Mouse (Mus musculus) cortical plate, adult 2 months (tissue): Measurements from ENCODE around the gene Olfr373. TPM values are rescaled to one million over a fixed set of nuclear protein-coding genes. Genes with fewer than 3 reads are reported as not detected.
"Not testable (repeated sequence)": the region's sequence is repeated elsewhere in the genome, so short reads cannot be mapped to it uniquely, and the experiment has no call there.

Experiments
- H3K27ac ChIP-seq: fragments of 200-500 bp; 2 replicates; pipeline ENCODE4 v1.5.1; 2012; ENCODE audit warnings: low read length, control low read depth, inconsistent platforms; ENCODE audit not compliant: insufficient read depth
- H3K4me1 ChIP-seq: fragments of 200-500 bp; 2 replicates; pipeline ENCODE4 v1.6.1; 2011; ENCODE audit warnings: low read length; ENCODE audit not compliant: control insufficient read depth, insufficient read depth
- H3K4me3 ChIP-seq: fragments of 200-500 bp; 2 replicates; pipeline ENCODE4 v1.5.1; 2011; ENCODE audit warnings: mild to moderate bottlenecking, low read length, control low read depth; ENCODE audit not compliant: insufficient read depth
- CTCF ChIP-seq: fragments of 200-500 bp; IDR thresholded peaks from 2 replicates; pipeline ENCODE4 v1.5.1; 2011; ENCODE audit warnings: mild to moderate bottlenecking, control low read depth, low read length; ENCODE audit not compliant: insufficient read depth; ENCODE audit errors: extremely low read depth
- POLR2A ChIP-seq: fragments of 200-500 bp; IDR thresholded peaks from 2 replicates; pipeline ENCODE4 v1.6.1; 2011; ENCODE audit warnings: mild to moderate bottlenecking, low read length, control low read depth; ENCODE audit not compliant: insufficient read depth; ENCODE audit errors: extremely low read depth
- polyA plus RNA-seq: library from polyadenylated mRNA; depleted of rRNA; stranded (reverse); fragments of >200 nt; gene quantifications from 2 replicates; pipeline ENCODE4 v1.2.3, GENCODE M21; 2012; rRNA removed

The Olfr373 gene
- not detected in 2 replicates for polyA plus RNA-seq

DNA sequence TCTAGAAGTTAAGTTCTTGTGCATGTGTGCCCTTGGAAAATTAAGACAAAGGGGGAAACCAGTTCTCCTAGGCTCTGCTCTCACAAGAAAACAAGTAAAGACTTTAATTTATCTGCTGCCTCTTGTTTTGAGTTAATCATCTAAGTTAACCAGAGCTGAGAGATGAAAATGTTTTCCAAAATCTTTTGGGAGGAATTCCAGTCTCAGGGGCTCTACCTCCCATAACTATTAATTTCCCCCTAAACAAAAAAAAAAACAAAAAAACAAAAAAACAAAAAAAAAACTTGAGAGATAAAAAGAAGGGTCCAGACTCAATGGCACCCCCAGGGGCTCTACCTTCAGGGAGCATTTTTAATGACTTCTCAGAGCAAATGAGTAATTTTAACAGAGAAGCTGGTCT lies at the start of gene Olfr373:
TSS of gene Olfr373 (plus strand) at position 301 of the 400 bp plus-strand sequence.
- not testable (repeated sequence) for H3K27ac ChIP-seq, H3K4me1 ChIP-seq, H3K4me3 ChIP-seq

DNA sequence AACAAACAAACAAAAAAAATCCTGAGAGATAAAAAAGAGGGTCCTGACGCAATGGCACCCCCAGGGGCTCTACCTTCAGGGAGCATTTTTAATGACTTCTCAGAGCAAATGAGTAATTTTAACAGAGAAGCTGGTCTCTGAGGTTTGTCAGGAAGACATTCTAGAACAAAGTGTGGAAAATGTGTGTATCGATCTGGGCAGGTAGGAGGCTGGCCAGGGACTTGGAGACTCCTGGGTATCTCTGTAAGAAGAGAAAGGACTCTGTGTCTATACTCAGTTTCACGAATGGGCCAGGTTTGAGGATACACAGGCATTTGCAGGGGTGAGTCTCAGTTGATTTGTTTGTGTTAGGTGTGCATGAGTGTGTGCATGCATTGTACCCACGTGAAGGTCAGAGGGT lies 42.1 kb upstream of the Olfr373 start, which contains the start of gene Olfr372:
TSS of gene Olfr372 (plus strand) at position 301 of the 400 bp plus-strand sequence.
- H3K4me3 ChIP-seq, H3K4me1 ChIP-seq, H3K27ac ChIP-seq: not testable (repeated sequence)

DNA sequence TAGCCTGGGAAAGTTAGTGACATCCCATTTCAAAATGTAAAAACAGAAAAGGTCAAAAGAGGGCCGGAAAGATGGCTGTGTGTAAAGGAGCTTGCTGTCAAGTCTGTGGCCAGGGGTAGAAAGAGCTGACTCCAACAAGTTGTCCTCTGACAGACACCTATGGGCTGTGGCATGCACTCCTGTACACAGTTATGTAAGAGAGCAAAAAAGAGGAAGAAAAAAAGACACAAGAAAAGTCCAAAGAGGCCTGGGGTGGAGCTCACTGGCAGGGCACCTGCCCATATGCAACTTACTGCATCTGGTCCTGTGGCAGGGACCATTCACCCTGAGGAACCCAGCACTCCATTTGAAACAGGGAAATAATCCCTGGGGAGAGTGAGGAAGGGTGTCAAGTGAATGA lies 40.5 kb upstream of the Olfr373 start:
- Histone ChIP-seq H3K4me1 (no peaks in the 10 kb centered on the region), H3K4me3 (no peak overlapping the region), H3K27ac (no peak overlapping the region)
- no peak for TF ChIP-seq POLR2A
- TF ChIP-seq CTCF: no peak

DNA sequence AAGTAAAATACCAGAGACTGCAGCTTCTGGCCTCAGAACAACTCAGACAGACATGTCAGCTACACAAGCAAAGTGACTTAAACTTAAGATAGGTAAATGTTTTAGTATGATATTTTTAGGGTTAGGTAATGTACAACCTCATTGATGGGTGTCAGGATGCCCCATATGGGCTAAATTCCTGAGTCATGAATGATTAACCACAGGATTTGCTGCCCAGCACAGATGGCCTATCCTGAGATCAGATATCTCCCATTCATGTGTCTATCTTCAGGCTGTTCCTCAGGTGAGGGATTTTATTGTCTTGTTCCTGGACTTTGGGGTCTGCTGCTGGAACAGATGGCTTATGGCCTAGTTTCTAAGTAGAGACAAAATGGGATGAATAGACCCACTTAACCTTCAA lies 28.3 kb upstream of the Olfr373 start:
- H3K4me1 ChIP-seq, H3K27ac ChIP-seq, H3K4me3 ChIP-seq: not testable (repeated sequence)

DNA sequence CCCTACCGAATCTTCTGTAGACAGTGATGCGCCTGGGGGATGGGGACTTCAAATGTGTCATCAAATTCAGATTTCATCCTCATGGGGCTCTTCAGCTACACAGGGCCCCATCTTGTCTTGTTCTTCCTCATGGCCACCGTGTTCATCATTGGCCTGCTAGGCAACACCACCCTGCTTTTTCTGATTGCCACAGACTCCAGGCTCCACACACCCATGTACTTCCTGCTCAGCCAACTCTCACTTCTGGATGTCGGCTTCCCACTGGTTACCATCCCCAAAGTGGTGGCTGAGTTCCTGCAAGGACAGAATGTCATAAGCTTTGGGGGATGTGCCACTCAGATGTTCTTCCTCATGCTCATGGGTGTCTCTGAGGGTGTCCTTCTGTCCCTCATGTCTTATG lies 25.3 kb upstream of the Olfr373 start:
- not testable (repeated sequence) for H3K4me3 ChIP-seq

DNA sequence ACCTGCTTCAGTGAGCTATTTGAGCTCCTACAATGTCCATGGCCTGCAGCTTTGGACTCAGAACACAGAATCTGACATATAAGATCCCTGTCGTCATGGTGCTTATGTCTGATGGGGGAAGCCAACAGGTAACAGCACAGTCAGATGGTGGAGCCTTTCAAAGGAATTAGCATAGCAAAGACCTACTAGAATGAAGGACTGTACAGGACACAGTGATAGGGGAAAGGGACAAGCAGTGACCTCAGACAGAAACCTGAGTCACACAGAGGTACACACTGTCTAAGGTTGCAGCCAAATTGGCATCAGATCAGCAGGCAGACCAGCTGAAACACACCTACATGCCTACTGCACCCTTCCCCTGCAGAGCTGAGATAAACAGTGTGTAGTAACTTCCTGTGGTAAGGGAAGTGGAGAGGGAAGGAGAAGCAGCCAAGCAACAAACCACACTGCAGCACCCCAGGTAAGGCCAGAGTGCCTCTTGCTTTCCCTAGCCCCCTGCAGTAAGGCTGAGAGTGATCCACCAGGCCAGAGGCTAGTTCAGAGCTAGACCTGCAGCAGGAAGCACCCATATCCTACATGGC lies 16.1 kb upstream of the Olfr373 start:
- H3K4me1 ChIP-seq, H3K27ac ChIP-seq, H3K4me3 ChIP-seq: not testable (repeated sequence)

More for the DNA sequence above, 25.3 kb upstream of the Olfr373 start:
- not testable (repeated sequence) for H3K27ac ChIP-seq, H3K4me1 ChIP-seq

DNA sequence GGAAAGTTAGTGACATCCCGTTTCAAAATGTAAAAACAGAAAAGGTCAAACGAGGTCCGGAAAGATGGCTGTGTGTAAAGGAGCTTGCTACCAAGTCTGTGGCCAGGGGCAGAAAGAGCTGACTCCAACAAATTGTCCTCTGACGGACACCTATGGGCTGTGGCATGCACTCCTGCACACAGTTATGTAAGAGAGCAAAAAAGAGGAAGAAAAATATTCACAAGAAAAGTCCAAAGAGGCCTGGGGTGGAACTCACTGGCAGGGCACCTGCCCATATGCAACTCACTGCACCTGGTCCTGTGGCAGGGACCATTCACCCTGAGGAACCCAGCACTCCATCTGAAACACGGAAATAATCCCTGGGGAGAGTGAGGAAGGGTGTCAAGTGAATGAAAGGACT lies 1.8 kb downstream of the Olfr373 start:
- H3K27ac ChIP-seq: no peak overlapping the region
- H3K4me1 ChIP-seq: no peaks in the 10 kb centered on the region
- TF ChIP-seq POLR2A: no peak
- no peak for TF ChIP-seq CTCF
- H3K4me3 ChIP-seq: no peak overlapping the region

DNA sequence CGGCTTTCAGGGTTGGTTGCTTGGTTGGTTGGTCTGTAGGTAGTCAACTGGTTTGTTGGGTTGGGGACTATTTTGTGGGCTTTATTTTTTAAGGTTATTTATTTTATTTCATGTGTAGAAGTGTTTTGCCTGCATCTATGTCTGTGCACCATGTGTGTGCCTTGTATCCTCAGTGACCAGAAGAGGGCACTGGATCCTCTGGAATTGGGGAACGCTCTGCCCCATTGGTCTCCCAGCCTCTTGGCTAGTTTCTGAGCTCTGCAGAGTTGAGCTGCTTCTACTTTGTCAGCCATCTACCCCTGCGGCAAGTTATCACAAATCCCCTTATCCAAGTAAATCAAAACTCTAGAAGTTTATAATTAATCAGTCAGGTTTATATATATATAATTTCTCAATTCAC lies 4.6 kb downstream of the Olfr373 start:
- not testable (repeated sequence) for H3K4me3 ChIP-seq, H3K4me1 ChIP-seq, H3K27ac ChIP-seq

DNA sequence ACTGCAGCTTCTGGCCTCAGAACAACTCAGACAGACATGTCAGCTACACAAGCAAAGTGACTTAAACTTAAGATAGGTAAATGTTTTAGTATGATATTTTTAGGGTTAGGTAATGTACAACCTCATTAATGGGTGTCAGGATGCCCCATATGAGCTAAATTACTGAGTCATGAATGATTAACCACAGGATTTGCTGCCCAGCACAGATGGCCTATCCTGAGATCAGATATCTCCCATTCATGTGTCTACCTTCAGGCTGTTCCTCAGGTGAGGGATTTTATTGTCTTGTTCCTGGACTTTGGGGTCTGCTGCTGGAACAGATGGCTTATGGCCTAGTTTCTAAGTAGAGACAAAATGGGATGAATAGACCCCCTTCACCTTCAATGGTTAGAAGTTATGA lies 13.7 kb downstream of the Olfr373 start:
- not testable (repeated sequence) for H3K4me3 ChIP-seq, H3K27ac ChIP-seq, H3K4me1 ChIP-seq

DNA sequence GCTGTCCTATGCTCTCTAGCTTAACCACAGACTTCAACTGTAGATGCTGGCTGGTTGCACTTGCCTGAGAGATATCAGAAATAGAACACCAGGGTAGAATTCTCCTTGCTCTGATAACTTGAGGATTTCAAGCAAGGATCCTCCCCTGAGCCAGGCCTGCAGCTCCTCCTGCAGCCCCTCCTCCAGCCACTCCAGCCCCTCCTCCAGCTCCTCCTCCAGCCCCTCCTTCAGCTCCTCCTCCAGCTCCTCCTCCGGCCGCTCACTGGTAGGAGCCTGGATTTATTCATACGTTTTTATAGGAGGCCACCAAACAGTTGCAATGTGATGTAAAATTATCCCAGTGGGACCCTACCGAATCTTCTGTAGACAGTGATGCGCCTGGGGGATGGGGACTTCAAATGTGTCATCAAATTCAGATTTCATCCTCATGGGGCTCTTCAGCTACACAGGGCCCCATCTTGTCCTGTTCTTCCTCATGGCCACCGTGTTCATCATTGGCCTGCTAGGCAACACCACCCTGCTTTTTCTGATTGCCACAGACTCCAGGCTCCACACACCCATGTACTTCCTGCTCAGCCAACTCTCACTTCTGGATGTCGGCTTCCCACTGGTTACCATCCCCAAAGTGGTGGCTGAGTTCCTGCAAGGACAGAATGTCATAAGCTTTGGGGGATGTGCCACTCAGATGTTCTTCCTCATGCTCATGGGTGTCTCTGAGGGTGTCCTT lies 16.6 kb downstream of the Olfr373 start:
- H3K4me1 ChIP-seq, H3K27ac ChIP-seq, H3K4me3 ChIP-seq: not testable (repeated sequence)

DNA sequence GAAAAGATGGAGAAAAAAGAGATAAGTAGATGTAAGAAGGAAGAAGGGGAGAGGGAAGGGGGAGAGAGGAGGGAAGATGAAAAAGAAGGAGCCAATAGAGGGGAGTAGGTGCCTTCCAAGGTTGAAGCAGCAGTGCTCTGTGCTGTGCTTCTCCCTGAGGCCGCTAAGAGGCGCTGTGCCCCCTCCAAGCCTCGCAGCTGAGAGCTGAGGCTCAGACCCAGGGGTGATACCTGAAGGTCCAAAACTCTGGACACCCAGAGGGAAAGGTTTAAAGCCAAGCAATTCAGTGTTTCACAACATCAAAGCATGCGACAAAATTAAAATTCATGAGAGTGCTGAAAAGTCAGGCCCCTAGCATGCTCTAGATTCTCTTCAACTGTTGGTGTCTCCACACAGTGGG lies 22.2 kb downstream of the Olfr373 start:
- Histone ChIP-seq H3K4me3 (no peak overlapping the region), H3K27ac (no peak overlapping the region), H3K4me1 (no peaks in the 10 kb centered on the region)
- TF ChIP-seq POLR2A (no peak), CTCF (no peak)

DNA sequence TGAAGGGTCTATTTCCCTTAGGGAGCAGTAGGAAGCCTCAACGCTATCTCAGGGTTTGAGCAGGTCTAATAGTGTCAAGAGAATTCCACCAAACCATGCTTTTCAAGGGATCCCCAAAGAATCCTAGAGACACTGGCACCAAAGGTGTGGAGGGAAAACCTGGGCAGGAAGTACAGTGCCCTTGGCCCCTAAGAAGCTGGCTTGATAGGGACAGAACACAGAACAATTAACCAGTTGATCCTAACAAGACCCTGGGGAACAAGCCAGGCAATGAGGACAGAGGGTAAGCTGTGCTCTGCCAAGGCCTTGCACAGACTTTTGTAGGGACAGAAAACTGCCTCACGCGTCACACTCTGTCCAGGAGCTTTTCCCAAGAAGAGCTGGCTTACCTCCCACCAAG lies 23.8 kb downstream of the Olfr373 start, which contains the start of gene Olfr374:
TSS of gene Olfr374 (plus strand) at position 301 of the 400 bp plus-strand sequence.
- Histone ChIP-seq H3K4me1 (no peaks in the 10 kb centered on the region), H3K27ac (no peak within 1 kb of the TSS), H3K4me3 (no peak within 1 kb of the TSS)
- TF ChIP-seq POLR2A (no peak), CTCF (no peak)
